Mouse (Mus musculus) ES-Bruce4 (cell line): Measurements from ENCODE around the gene Glt1d1.

ENCODE experiments used
- CTCF ChIP-seq: IDR thresholded peaks from one replicate; pipeline ENCODE4 v1.8.1; 2011; ENCODE audit warnings: low read depth, low read length
- POLR2A ChIP-seq: IDR thresholded peaks from one replicate; pipeline ENCODE4 v1.8.1; 2011; ENCODE audit warnings: low read length; ENCODE audit not compliant: insufficient read depth

- TF ChIP-seq CTCF (no peak), POLR2A (no peak)
Observed at GRCm38 (mm10) chr5:127602996-127603395, 29.1 kb upstream of the Glt1d1 start.
